Mouse (Mus musculus): Measurements from ENCODE around the gene Tmod2. TPM values are rescaled to one million over a fixed set of nuclear protein-coding genes. Genes with fewer than 3 reads are reported as not detected.
"Not testable (repeated sequence)": the region's sequence is repeated elsewhere in the genome, so short reads cannot be mapped to it uniquely, and the experiment has no call there.

Tmod2 gene
- polyA plus RNA-seq, 1 experiment = 1.9 TPM

GRCm38 (mm10) chr9:75546885-75547553, 64.1 kb downstream of the Tmod2 start:
- peaks cover 25% of the 10 kb centered on the region for H3K4me1 ChIP-seq (ENCODE audit: control insufficient read depth, insufficient read depth, insufficient read length, low read length)
- H3K4me3 ChIP-seq (ENCODE audit: insufficient read depth, low read depth, low read length) = no peak overlapping the region
- peak overlapping the region; percentile 95 for H3K27ac ChIP-seq (replicated peaks; ENCODE audit: low read depth, low read length)

GRCm38 (mm10) chr9:75545514-75545913, 65.6 kb downstream of the Tmod2 start:
- Histone ChIP-seq H3K27ac (replicated peaks; ENCODE audit: low read depth, low read length) (peak overlapping the region; percentile 69), H3K4me3 (ENCODE audit: insufficient read depth, low read depth, low read length) (no peak overlapping the region), H3K4me1 (ENCODE audit: control insufficient read depth, insufficient read depth, insufficient read length, low read length) (peaks cover 35% of the 10 kb centered on the region)

- H3K27ac ChIP-seq (replicated peaks; ENCODE audit: low read depth, low read length) = peak overlapping the region; percentile 70
- H3K4me1 ChIP-seq (ENCODE audit: control insufficient read depth, insufficient read depth, insufficient read length, low read length) = peaks cover 32% of the 10 kb centered on the region
Observed at GRCm38 (mm10) chr9:75541497-75541896, 69.6 kb downstream of the Tmod2 start.

GRCm38 (mm10) chr9:75536422-75536821, 74.7 kb downstream of the Tmod2 start:
- no peak overlapping the region for H3K4me3 ChIP-seq (ENCODE audit: insufficient read depth, low read depth, low read length)
- H3K4me1 ChIP-seq (ENCODE audit: control insufficient read depth, insufficient read depth, insufficient read length, low read length) = peaks cover 27% of the 10 kb centered on the region
- no peak overlapping the region for H3K27ac ChIP-seq (replicated peaks; ENCODE audit: low read depth, low read length)

More at GRCm38 (mm10) chr9:75541497-75541896, 69.6 kb downstream of the Tmod2 start:
- no peak overlapping the region for H3K4me3 ChIP-seq (ENCODE audit: insufficient read depth, low read depth, low read length)

GRCm38 (mm10) chr9:75534431-75534962, 76.6 kb downstream of the Tmod2 start:
- Histone ChIP-seq H3K4me1 (ENCODE audit: control insufficient read depth, insufficient read depth, insufficient read length, low read length) (peaks cover 26% of the 10 kb centered on the region), H3K4me3 (ENCODE audit: insufficient read depth, low read depth, low read length) (no peak overlapping the region), H3K27ac (replicated peaks; ENCODE audit: low read depth, low read length) (0 out of 2 replicates have a peak overlapping the region, but pooled peaks have one; percentile 13)

GRCm38 (mm10) chr9:75532989-75533388, 78.1 kb downstream of the Tmod2 start:
- H3K27ac ChIP-seq (replicated peaks; ENCODE audit: low read depth, low read length); H3K4me3 ChIP-seq (ENCODE audit: insufficient read depth, low read depth, low read length): not testable (repeated sequence)
- H3K4me1 ChIP-seq (ENCODE audit: control insufficient read depth, insufficient read depth, insufficient read length, low read length) = peaks cover 28% of the 10 kb centered on the region

- H3K27ac ChIP-seq (replicated peaks; ENCODE audit: low read depth, low read length) = peak overlapping the region; percentile 47; the same call in 1 of the 2 replicates
- no peak overlapping the region for H3K4me3 ChIP-seq (ENCODE audit: insufficient read depth, low read depth, low read length)
- H3K4me1 ChIP-seq (ENCODE audit: control insufficient read depth, insufficient read depth, insufficient read length, low read length) = peaks cover 29% of the 10 kb centered on the region
Observed at GRCm38 (mm10) chr9:75532461-75532860, 78.7 kb downstream of the Tmod2 start.

GRCm38 (mm10) chr9:75529358-75529757, 81.8 kb downstream of the Tmod2 start:
- Histone ChIP-seq H3K4me1 (ENCODE audit: control insufficient read depth, insufficient read depth, insufficient read length, low read length) (peaks cover 24% of the 10 kb centered on the region), H3K27ac (replicated peaks; ENCODE audit: low read depth, low read length) (0 out of 2 replicates have a peak overlapping the region, but pooled peaks have one; percentile 18), H3K4me3 (ENCODE audit: insufficient read depth, low read depth, low read length) (no peak overlapping the region)

GRCm38 (mm10) chr9:75528096-75528495, 83.0 kb downstream of the Tmod2 start:
- Histone ChIP-seq H3K4me3 (ENCODE audit: insufficient read depth, low read depth, low read length) (no peak overlapping the region), H3K27ac (replicated peaks; ENCODE audit: low read depth, low read length) (no peak overlapping the region)

GRCm38 (mm10) chr9:75527368-75528059, 83.6 kb downstream of the Tmod2 start:
- peaks cover 17% of the 10 kb centered on the region for H3K4me1 ChIP-seq (ENCODE audit: control insufficient read depth, insufficient read depth, insufficient read length, low read length)
- no peak overlapping the region for H3K4me3 ChIP-seq (ENCODE audit: insufficient read depth, low read depth, low read length)
- peak overlapping the region; percentile 52 for H3K27ac ChIP-seq (replicated peaks; ENCODE audit: low read depth, low read length)

More at GRCm38 (mm10) chr9:75528096-75528495, 83.0 kb downstream of the Tmod2 start:
- H3K4me1 ChIP-seq (ENCODE audit: control insufficient read depth, insufficient read depth, insufficient read length, low read length) = peaks cover 18% of the 10 kb centered on the region

GRCm38 (mm10) chr9:75523646-75524045, 87.5 kb downstream of the Tmod2 start:
- Histone ChIP-seq H3K27ac (replicated peaks; ENCODE audit: low read depth, low read length) (no peak overlapping the region), H3K4me1 (ENCODE audit: control insufficient read depth, insufficient read depth, insufficient read length, low read length) (peaks cover 5% of the 10 kb centered on the region), H3K4me3 (ENCODE audit: insufficient read depth, low read depth, low read length) (no peak overlapping the region)

- no peak overlapping the region for H3K4me3 ChIP-seq (ENCODE audit: insufficient read depth, low read depth, low read length)
Observed at GRCm38 (mm10) chr9:75522217-75522616, 88.9 kb downstream of the Tmod2 start.

GRCm38 (mm10) chr9:75521788-75522187, 89.3 kb downstream of the Tmod2 start:
- Histone ChIP-seq H3K4me1 (ENCODE audit: control insufficient read depth, insufficient read depth, insufficient read length, low read length) (no peaks in the 10 kb centered on the region; the same call in 1 of the 2 replicates), H3K4me3 (ENCODE audit: insufficient read depth, low read depth, low read length) (no peak overlapping the region), H3K27ac (replicated peaks; ENCODE audit: low read depth, low read length) (no peak overlapping the region)

More at GRCm38 (mm10) chr9:75522217-75522616, 88.9 kb downstream of the Tmod2 start:
- Histone ChIP-seq H3K27ac (replicated peaks; ENCODE audit: low read depth, low read length) (no peak overlapping the region), H3K4me1 (ENCODE audit: control insufficient read depth, insufficient read depth, insufficient read length, low read length) (no peaks in the 10 kb centered on the region; the same call in 1 of the 2 replicates)

GRCm38 (mm10) chr9:75520940-75521339, 90.2 kb downstream of the Tmod2 start:
- H3K4me1 ChIP-seq (ENCODE audit: control insufficient read depth, insufficient read depth, insufficient read length, low read length) = no peaks in the 10 kb centered on the region; the same call in 1 of the 2 replicates
- no peak overlapping the region for H3K27ac ChIP-seq (replicated peaks; ENCODE audit: low read depth, low read length)
- H3K4me3 ChIP-seq (ENCODE audit: insufficient read depth, low read depth, low read length) = no peak overlapping the region

- Histone ChIP-seq H3K4me3 (ENCODE audit: insufficient read depth, low read depth, low read length) (no peak overlapping the region), H3K4me1 (ENCODE audit: control insufficient read depth, insufficient read depth, insufficient read length, low read length) (no peaks in the 10 kb centered on the region)
Observed at GRCm38 (mm10) chr9:75517751-75518150, 93.4 kb downstream of the Tmod2 start.

More at GRCm38 (mm10) chr9:75517751-75518150, 93.4 kb downstream of the Tmod2 start:
- H3K27ac ChIP-seq (replicated peaks; ENCODE audit: low read depth, low read length) = peak overlapping the region; percentile 19; the same call in 1 of the 2 replicates

Data from brown adipose tissue, adult 24 weeks (tissue).